Mouse (Mus musculus) CD4-positive, CD25-positive, alpha-beta regulatory T cell (primary cell): ENCODE data around the gene Eif4a2. TPM values are rescaled to one million over a fixed set of nuclear protein-coding genes. Genes with fewer than 3 reads are reported as not detected.

Experiments used
- polyA plus RNA-seq: library from polyadenylated mRNA; unstranded; fragments of 100-300 nt; shearing (Covaris generic); gene quantifications from one replicate; pipeline ENCODE4 v1.2.1, GENCODE M21; 2017

Eif4a2 gene
- 290 TPM for polyA plus RNA-seq

DNA sequence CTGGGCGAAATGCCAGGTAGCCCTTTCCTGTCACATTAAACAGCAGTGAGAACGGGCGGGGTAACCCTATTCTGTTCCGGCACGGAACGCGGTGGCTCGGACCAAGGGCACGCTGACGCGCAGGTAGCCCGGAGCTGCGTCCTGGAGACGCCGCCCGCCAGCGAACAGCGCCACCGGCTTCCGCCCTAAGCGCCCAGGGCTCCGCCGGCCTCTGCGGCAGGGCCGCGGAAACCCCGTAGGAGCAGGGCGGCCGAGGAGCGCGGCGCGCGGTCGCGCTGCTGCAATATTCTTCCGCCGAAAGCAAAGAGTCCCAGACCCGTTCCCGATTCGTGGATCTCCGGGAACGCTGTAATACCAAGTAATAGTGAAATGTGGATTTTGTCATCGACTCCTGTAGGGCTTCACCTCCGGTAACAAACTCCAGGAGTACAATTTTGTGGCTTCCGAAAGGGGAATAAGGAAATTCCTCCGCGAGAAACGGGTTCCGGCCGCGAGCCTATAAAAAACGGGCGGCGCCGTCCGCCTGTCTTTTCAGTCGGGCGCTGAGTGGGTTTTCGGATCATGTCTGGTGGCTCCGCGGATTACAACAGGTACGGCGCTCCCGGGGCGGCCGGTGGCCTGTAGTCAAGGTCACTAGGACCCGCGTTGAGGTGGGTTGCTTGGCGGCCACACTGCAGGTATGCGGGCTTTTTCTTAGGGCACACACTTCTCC is at the start of gene Eif4a2:
Eif4a2 (plus strand) TSS at position 214 of the 712 bp plus-strand sequence.

DNA sequence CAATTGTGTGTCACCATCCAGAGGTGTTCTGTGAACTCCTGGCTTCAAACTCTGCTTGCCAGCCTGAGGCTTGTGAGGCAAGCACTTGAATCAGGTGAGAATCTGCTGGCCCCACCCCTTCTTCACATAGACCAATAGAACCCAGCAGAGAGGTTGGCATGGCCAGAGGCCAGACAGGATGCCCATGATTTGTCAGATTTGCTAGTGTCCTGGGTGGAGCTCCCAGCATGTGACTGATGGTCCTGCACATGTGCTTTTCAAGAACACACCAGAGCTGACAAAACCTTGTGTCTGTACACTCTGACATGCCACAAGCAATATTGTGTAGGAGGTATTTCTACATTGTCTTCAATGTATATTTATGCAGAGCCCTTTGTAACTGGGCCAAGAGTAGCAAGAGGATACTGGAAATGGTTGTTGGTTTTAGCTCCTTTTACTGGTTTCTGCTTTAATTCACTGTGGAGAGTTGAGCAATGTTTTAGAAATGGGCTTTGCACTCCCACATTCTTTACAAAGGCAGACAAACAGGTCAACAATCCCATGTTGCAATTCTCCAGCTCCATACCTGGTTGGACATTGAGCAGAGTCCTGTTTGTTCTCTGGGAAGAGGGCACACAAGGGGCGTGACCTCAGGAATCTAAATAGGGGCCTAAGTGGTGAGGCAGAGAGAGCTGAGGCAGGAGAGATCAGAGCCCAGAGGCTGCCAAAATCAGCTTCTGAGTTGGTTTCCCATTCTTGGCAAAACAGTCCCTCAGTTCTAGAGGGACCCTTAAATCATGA is 49.4 kb upstream of the Eif4a2 start, which contains the start of gene Kng1:
Kng1 (plus strand) TSS at position 198 of the 780 bp plus-strand sequence.

GRCm38 (mm10) chr16:23127673-23128375 is 20.6 kb downstream of the Eif4a2 start, which contains the start of gene Rfc4:
Gene Rfc4, minus strand, starts transcription at chr16:23127737.

GRCm38 (mm10) chr16:23146280-23146679 is 39.0 kb downstream of the Eif4a2 start, which contains the start of gene Adipoq:
Gene Adipoq, plus strand, starts transcription at chr16:23146536.

Other genes starting within 250 kb of the Eif4a2 start
- 23.1 TPM for gene Tbccd1, start 249.8 kb upstream of the Eif4a2 start, polyA plus RNA-seq
- gene Dnajb11, start 249.6 kb upstream of the Eif4a2 start, polyA plus RNA-seq = 121 TPM
- not detected for gene Ahsg, start 216.2 kb upstream of the Eif4a2 start, polyA plus RNA-seq
- not detected for gene Fetub, start 189.1 kb upstream of the Eif4a2 start, polyA plus RNA-seq
- gene Hrg, start 156.4 kb upstream of the Eif4a2 start, polyA plus RNA-seq = not detected
- gene Kng2, start 78.0 kb upstream of the Eif4a2 start, polyA plus RNA-seq = not detected
- gene Kng1, start 49.6 kb upstream of the Eif4a2 start, polyA plus RNA-seq = not detected
- 30.1 TPM for gene Rfc4, start 20.3 kb downstream of the Eif4a2 start, polyA plus RNA-seq
- 1.1 TPM for gene Adipoq, start 39.1 kb downstream of the Eif4a2 start, polyA plus RNA-seq
- 89.4 TPM for gene St6gal1, start 117.3 kb downstream of the Eif4a2 start, polyA plus RNA-seq